Mouse (Mus musculus) gastrocnemius, adult 8-10 months (tissue): Measurements from ENCODE around the gene Pacrg. TPM values are rescaled to one million over a fixed set of nuclear protein-coding genes. Genes with fewer than 3 reads are reported as not detected.

Experiments used
- total RNA-seq, 4 experiments: library from RNA; stranded (reverse); gene quantifications; 2 replicates each; pipeline ENCODE4 v1.2.4; 2022

The Pacrg gene
- total RNA-seq, 4 experiments from 2014 or later: 1.2 to 3.0 (median 1.8) TPM

Other genes with a start within 250 kb of the Pacrg start
- gene Prkn, start 73 bp upstream of the Pacrg start, total RNA-seq: 10 to 100 TPM; 21.6 to 26.5 (median 23.0) TPM